Mouse (Mus musculus) Patski (cell line): ENCODE data around the gene Cers6. TPM values are rescaled to one million over a fixed set of nuclear protein-coding genes. Genes with fewer than 3 reads are reported as not detected.

Experiments used
- ATAC-seq: fragments of 100-300 bp; one replicate; pipeline ENCODE4 v1.8.0; 2021
- CTCF ChIA-PET: fragments of 350-600 bp; sonication (Branson Sonifier 250); formaldehyde crosslinking; loops from one replicate; lab custom pipeline; 2022; ENCODE audit warnings: inconsistent platforms; lab: Charles Lee
- POLR2A ChIA-PET: fragments of 350-600 bp; sonication (Branson Sonifier 250); formaldehyde crosslinking; loops from one replicate; lab custom pipeline; 2022; ENCODE audit warnings: antibody characterized with exemption, inconsistent platforms; lab: Charles Lee
- DNase-seq: peaks from one replicate; pipeline ENCODE4 v3.0.0-alpha.2; 2011; ENCODE audit warnings: low read depth, low spot score
- H3K27me3 ChIP-seq: fragments of 371-371 bp; one replicate; pipeline ENCODE4 v1.5.1; 2021
- CTCF ChIP-seq: fragments of 100-300 bp; IDR thresholded peaks from one replicate; pipeline ENCODE4 v1.5.1; 2021
- in situ Hi-C: fragments of 300-500 bp; cut with MboI; formaldehyde crosslinking; loops from 3 replicates; pipeline ENCODE4 v1.11.1; 2018; ENCODE audit warnings: low pct_unique_long_range_greater_than_20kb, mixed read lengths
- polyA plus RNA-seq: library from polyadenylated mRNA; unstranded; gene quantifications from one replicate; pipeline ENCODE4 v1.2.3, GENCODE M21; 2021

Cers6 gene
- polyA plus RNA-seq, 1 experiment from 2014 or later: 24.8 TPM

DNA sequence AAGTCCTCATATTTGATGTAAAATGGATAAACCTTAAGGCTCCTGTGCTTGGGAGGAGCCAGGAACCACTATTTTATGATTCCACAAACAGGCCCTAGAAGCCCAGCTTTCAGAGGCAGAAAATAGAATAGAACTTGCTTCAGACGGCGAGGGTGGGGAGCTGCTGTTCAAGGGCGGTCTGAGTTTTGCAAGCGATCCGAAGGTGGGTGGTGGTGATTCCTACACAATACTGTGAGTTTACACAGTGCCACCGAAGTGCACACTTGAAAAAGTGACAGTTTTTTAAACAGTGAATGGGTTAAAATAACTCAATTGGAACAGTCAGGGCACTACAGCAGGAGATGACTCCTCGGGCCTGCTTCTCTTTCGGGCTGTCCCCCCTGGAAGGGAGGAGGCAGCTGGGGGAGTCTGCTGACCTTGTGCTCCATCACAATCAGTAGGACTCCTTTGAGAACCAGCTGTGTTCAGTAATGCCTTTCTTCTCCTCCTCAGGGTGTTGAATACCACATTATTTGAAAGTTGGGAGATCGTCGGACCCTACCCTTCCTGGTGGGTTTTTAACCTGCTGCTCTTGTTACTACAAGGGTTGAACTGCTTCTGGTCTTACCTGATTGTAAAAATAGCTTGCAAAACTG, 243.4 kb downstream of the Cers6 start:
- DNase-seq: no peak
- ChIA-PET CTCF (no interaction called here), POLR2A (no interaction called here)
- TF ChIP-seq CTCF: no peak
- ATAC-seq: no peak
- in situ Hi-C loops: loop anchor here (5.0 to 25.0 kb wide), 3 partner anchors 322 to 542 kb away; no protein-coding TSS in a partner anchor
- no peaks in the 10 kb centered on the region for H3K27me3 ChIP-seq

DNA sequence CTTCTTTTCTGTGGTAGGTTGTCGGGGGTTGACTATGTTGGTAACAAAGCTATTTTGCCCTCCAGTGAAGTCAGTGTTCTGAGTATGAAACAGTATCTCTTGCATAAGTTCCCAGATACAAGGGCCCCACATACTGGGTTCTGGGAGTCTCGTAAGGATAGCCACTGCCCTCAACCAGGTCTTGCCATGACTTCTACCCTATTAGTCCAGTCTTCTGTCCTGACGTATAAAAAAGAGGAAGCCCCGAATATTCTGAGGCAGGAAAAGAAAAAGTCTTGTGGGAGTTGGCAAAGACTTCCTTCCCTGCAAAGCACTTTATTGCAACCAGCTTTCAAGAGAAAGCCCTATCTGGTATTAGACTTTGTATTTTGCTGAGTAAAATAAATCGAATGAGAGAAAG, 248.0 kb downstream of the Cers6 start:
- H3K27me3 ChIP-seq: no peaks in the 10 kb centered on the region
- CTCF ChIA-PET: interaction anchor here (1.5 kb wide), 1 partner anchor 14 kb away, joined by 3 read pairs; no protein-coding TSS in a partner anchor
- ATAC-seq (no peak), DNase-seq (no peak)
- POLR2A ChIA-PET: no interaction called here
- in situ Hi-C loops: loop anchor here (5.0 to 25.0 kb wide), 3 partner anchors 327 to 547 kb away; no protein-coding TSS in a partner anchor
- TF ChIP-seq CTCF: no peak

DNA sequence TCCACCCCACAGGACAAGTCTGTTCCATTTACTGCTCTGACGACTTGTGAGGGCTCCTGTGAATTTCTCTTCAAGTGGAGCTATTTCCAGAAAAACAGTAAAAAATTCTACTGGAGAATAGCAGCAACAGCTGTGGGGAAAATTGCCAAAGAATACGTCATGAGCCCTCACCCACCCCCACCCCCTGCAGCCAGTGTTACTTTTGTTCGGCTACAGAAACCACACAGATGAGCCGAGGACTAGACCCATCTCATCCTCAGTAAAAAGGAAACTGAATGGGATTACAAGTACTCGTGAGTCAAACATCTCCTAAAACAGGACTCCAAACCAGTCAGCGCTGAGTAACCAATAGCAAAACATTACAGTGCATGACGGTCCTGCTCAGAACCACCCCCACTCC, 248.5 kb downstream of the Cers6 start:
- TF ChIP-seq CTCF: no peak
- in situ Hi-C loops: loop anchor here (5.0 to 25.0 kb wide), 3 partner anchors 327 to 547 kb away; no protein-coding TSS in a partner anchor
- no peak for DNase-seq
- ChIA-PET CTCF (interaction anchor here (1.5 kb wide), 1 partner anchor 14 kb away, joined by 3 read pairs; no protein-coding TSS in a partner anchor), POLR2A (no interaction called here)
- ATAC-seq: peak; percentile 35
- no peaks in the 10 kb centered on the region for H3K27me3 ChIP-seq

DNA sequence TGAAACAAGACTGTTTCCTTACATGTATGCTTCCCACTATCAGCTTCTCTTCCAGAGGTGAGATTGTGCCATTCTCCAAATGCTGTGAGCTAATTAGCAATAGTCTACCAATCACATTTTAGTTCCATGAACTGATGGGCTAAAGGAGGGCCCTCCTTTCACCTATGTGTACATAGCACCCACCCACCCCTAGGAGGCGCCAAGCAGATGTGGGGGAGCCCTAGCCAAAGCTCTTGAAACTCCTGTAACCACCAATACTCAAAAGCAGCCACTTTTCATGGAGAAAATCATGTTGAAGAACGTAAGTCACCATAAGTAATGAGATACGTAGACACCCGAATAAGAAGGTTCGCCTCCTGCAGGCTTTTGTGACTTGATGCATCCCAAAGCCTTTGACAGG, 251.4 kb downstream of the Cers6 start:
- DNase-seq: no peak

DNA sequence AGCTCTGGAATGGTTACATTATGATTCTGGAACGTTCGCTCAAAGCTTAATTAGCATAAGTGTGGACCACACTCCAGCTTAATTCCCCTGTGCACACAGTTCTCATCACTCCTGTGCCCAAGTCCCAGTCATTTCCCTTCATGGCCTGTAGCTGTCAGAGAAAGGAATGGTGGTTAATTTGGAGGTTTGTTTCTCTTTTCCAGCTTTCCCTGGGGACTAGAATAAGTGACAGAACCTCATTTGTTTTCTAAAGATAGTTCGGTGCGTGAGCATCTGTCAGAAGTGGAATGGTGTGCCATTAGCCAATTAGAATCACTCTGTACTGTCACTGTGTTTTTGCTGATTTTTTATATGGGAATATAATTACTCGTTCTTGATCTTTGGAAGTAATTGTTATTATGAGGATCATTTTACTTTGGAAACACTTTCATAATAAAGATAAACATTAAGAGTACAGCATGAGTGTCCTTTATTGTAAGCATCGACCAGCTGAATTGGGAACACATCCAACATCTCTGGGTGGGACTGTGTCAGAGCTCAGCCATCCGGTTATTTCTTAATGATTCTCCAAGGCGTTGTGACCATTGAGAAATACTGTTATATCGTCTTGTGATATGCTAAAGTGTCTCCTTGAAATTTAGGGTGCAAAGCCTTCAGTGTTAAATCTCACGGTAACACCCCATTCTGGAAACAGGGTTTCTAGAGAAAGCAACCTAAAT, 252.7 kb downstream of the Cers6 start:
- in situ Hi-C loops: loop anchor here (25.0 kb wide), 2 partner anchors 323 to 552 kb away; no protein-coding TSS in a partner anchor
- DNase-seq (no peak), ATAC-seq (no peak)
- TF ChIP-seq CTCF: no peak
- CTCF ChIA-PET: interaction anchor here (1.3 to 1.4 kb wide), 2 partner anchors 12 to 22 kb away, joined by 3 to 4 read pairs; partner anchors contain the start of gene Nostrin
- POLR2A ChIA-PET: interaction anchor here (0.8 kb wide), 1 partner anchor 36 kb away, joined by 4 read pairs; no protein-coding TSS in a partner anchor
- no peaks in the 10 kb centered on the region for H3K27me3 ChIP-seq

More for the DNA sequence above, 251.4 kb downstream of the Cers6 start:
- no peaks in the 10 kb centered on the region for H3K27me3 ChIP-seq
- ChIA-PET CTCF (interaction anchor here (1.3 kb wide), 1 partner anchor 23 kb away, joined by 3 read pairs; the partner anchor contains the start of gene Nostrin), POLR2A (no interaction called here)
- in situ Hi-C loops: loop anchor here (25.0 kb wide), 2 partner anchors 325 to 550 kb away; no protein-coding TSS in a partner anchor
- ATAC-seq: no peak
- peak; percentile 42 for TF ChIP-seq CTCF

DNA sequence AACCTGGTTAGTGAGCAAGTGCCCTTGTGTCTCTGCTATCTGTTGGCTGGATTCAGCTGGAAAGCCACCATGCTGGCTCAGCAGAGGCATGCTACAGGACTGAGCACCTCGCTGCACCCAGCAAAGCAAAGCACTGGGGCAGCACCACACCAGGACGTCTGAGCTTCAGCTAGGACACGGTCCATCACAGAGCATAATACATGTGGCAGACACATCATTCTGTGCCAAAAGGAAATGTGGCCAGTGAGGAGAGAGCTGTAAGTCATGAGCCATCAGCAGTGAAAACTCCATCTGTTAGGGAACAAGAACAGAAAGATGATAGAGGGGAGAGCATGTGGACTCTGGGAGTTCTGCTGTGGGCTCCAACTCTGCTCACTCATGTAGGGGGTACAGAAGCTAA, 254.7 kb downstream of the Cers6 start:
- ATAC-seq: no peak
- CTCF ChIA-PET: no interaction called here
- no peaks in the 10 kb centered on the region for H3K27me3 ChIP-seq
- DNase-seq: no peak
- POLR2A ChIA-PET: no interaction called here
- in situ Hi-C loops: loop anchor here (25.0 kb wide), 2 partner anchors 321 to 554 kb away; no protein-coding TSS in a partner anchor
- TF ChIP-seq CTCF: no peak

DNA sequence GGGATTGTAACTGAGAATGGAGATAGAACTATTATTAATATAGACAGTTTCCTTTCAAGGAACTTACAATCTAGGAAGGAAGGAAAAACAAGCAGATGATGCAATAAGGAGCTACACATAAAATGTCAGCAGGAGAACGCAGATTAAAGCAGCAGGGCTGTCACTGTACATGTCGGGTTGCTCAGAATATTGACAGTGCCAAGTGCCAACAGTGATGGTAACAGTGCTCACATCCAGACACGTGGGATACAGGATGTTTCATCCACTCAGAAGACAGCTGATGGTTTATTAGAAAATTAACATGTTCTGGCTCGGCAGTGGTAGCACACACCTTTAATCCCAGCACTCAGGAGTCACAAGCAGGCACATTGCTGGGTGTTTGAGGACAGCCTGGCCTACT, 255.5 kb downstream of the Cers6 start:
- TF ChIP-seq CTCF: no peak

DNA sequence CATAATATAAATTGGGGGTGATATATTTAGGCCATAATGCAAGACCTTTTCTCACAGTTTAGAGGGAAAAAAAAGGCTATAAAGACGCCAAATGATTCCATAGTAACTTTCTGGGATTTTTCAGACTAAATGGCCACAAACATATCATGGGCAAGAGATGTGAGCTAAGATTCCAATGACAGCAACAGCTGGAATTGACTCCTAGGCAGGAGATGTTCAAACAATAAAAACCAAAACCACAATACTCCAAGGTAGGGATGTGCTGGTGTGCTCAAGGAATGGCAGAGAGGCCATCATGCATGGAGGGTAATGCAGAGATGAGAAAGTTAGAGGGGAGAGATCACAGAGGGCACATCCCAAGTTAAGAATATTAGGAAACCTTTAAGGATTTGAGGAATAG, 257.8 kb downstream of the Cers6 start:
- in situ Hi-C loops: loop anchor here (25.0 kb wide), 2 partner anchors 318 to 557 kb away; no protein-coding TSS in a partner anchor
- ATAC-seq: no peak
- ChIA-PET POLR2A (no interaction called here), CTCF (interaction anchor here (1.0 kb wide), 2 partner anchors 20 to 67 kb away, joined by 3 read pairs; no protein-coding TSS in a partner anchor)
- no peak for DNase-seq
- no peaks in the 10 kb centered on the region for H3K27me3 ChIP-seq
- no peak for TF ChIP-seq CTCF

More for the DNA sequence above, 255.5 kb downstream of the Cers6 start:
- DNase-seq: no peak
- CTCF ChIA-PET: interaction anchor here (0.9 kb wide), 1 partner anchor 9 kb away, joined by 3 read pairs; no protein-coding TSS in a partner anchor
- no peak for ATAC-seq
- no peaks in the 10 kb centered on the region for H3K27me3 ChIP-seq
- in situ Hi-C loops: loop anchor here (25.0 kb wide), 2 partner anchors 321 to 554 kb away; no protein-coding TSS in a partner anchor
- POLR2A ChIA-PET: no interaction called here

DNA sequence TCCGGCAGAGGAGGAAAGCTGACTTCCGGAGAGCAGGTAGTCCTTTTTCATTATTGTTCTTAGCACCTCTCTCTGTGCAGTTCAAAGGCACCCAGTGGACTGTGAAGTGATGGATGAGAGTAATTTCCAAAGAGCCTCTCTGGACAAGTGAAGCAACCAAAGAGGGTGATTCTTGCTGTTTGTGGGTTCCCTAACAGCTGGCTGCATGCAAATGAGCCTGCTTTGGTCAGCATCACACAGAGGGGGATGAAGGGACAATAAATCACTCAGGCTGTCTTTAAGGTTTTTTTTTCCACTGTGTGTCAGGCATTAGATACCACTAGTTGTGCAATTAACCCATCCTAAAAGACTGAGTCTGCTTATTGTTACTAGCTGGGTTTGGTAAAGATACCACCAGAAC, 258.5 kb downstream of the Cers6 start:
- no peaks in the 10 kb centered on the region for H3K27me3 ChIP-seq
- ATAC-seq (no peak), DNase-seq (no peak)
- ChIA-PET POLR2A (no interaction called here), CTCF (interaction anchor here (1.0 kb wide), 1 partner anchor 68 kb away, joined by 3 read pairs; no protein-coding TSS in a partner anchor)
- TF ChIP-seq CTCF: no peak
- in situ Hi-C loops: loop anchor here (25.0 kb wide), 2 partner anchors 318 to 557 kb away; no protein-coding TSS in a partner anchor

DNA sequence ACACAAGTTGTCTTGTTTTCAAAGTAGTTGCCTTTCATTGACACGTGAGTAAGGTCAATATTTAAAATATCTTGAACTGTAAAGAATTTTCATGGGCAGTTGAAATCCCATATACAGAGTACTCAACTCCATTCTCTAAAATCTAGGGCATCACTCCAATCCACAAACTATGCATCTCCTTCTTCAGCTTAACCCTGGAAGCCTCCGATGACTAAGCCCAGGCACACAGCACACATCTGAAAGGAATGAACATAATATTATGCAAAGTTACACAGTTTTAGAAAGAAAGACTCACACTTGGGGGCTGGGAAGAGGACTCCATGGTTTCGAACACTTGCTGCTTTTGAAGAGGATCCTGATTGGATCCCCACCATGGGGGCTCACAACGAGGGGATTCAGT, 260.4 kb downstream of the Cers6 start:
- ChIA-PET POLR2A (no interaction called here), CTCF (no interaction called here)
- H3K27me3 ChIP-seq: no peaks in the 10 kb centered on the region
- in situ Hi-C loops: loop anchor here (25.0 kb wide), 2 partner anchors 316 to 559 kb away; no protein-coding TSS in a partner anchor
- peak; percentile 7 for TF ChIP-seq CTCF
- no peak for ATAC-seq
- no peak for DNase-seq
